ENCODE assay signal across 15 mouse cellular contexts in genomic region chr3:30004888-30005405, GRCm38 (mm10).
DNase-seq lines count a peak whose midpoint lies in the region; ATAC-seq and TF ChIP-seq lines count a peak whose summit lies in the region.
"Had no signal": no experiment of that assay in that cellular context is flagged by ENCODE, and none has a peak within 500 bp of the region (broad histone marks: within the 10 kb centered on the region; RNA-seq: fewer than 3 reads in every experiment).

No protein-coding gene starts in this region.

- peak overlapping the region; percentile 28 for H3K4me3 ChIP-seq in heart, adult 2 months
- no peak overlapping the region for H3K4me3 ChIP-seq in limb, embryonic 11.5 days (ENCODE audit: low read depth, low read length)
- H3K4me3 ChIP-seq in limb, embryonic 10.5 days, result no peak overlapping the region; the same call in 1 of the 2 replicates
- peak overlapping the region; percentile 2; the same call in 1 of the 2 replicates for H3K4me3 ChIP-seq in limb, embryonic 12.5 days (replicated peaks)
- H3K4me3 ChIP-seq: erythroblast, embryonic 14.5 days; myocyte had no signal

- H3K27ac ChIP-seq in heart, adult 2 months, result peak overlapping the region; percentile 65
- H3K27ac ChIP-seq in limb, embryonic 11.5 days (replicated peaks; ENCODE audit: low read depth, low read length), result no peak overlapping the region
- no peak overlapping the region for H3K27ac ChIP-seq in limb, embryonic 10.5 days
- H3K27ac ChIP-seq in limb, embryonic 12.5 days, result peak overlapping the region; percentile 64

- TF ChIP-seq CTCF in heart, adult 2 months (IDR thresholded peaks at IDR 0.05), result no peak
- TF ChIP-seq CTCF in brain, embryonic 14.5 days (IDR thresholded peaks at IDR 0.05; ENCODE audit: borderline replicate concordance, extremely low read depth, insufficient read depth, insufficient read length), result no peak

- no peaks in the 10 kb centered on the region; the same call in 1 of the 2 replicates for H3K79me2 ChIP-seq in heart, adult 2 months (replicated peaks; ENCODE audit: control insufficient read depth, insufficient read depth, low read length)

- ATAC-seq in limb, embryonic 11.5 days (ENCODE audit: insufficient number of reproducible peaks, low FRiP score, low TSS enrichment, low read depth), result no peak
- no peak for ATAC-seq in limb, embryonic 12.5 days (ENCODE audit: insufficient number of reproducible peaks, insufficient read depth, low FRiP score, low TSS enrichment, low read depth)
- ATAC-seq: intestine, embryonic 16.5 days; liver, postnatal 0 days had no signal

- no peaks in the 10 kb centered on the region for H3K27me3 ChIP-seq in heart, adult 2 months (ENCODE audit: control insufficient read depth, insufficient read depth, low read length)
- H3K27me3 ChIP-seq in limb, embryonic 11.5 days (ENCODE audit: control insufficient read depth, insufficient read depth, low read length), result no peaks in the 10 kb centered on the region
- no peaks in the 10 kb centered on the region for H3K27me3 ChIP-seq in limb, embryonic 10.5 days (ENCODE audit: low read depth, poor library complexity, severe bottlenecking)
- no peaks in the 10 kb centered on the region for H3K27me3 ChIP-seq in limb, embryonic 12.5 days

- no peak for TF ChIP-seq EP300 in heart, adult 2 months (IDR thresholded peaks at IDR 0.05; ENCODE audit: insufficient read depth, low read depth, low read length)

- no peaks in the 10 kb centered on the region for H3K9me3 ChIP-seq in limb, embryonic 11.5 days (ENCODE audit: control insufficient read depth, low read length)
- no peaks in the 10 kb centered on the region for H3K9me3 ChIP-seq in limb, embryonic 10.5 days (replicated peaks)
- no peaks in the 10 kb centered on the region for H3K9me3 ChIP-seq in limb, embryonic 12.5 days

- H3K9ac ChIP-seq in heart, adult 2 months (ENCODE audit: low read depth, low read length), result no peak overlapping the region; the same call in 1 of the 2 replicates
- no peak overlapping the region for H3K9ac ChIP-seq in limb, embryonic 11.5 days (ENCODE audit: low read length)
- H3K9ac ChIP-seq in limb, embryonic 12.5 days (replicated peaks), result 0 out of 2 replicates have a peak overlapping the region, but pooled peaks have one; percentile 37
- H3K9ac ChIP-seq: liver, postnatal 0 days had no signal

- WGBS in heart, adult 2 months, result 35% methylated on average over 8 of the region's 8 CpGs
- WGBS in limb, embryonic 11.5 days, result 51% methylated on average over 8 of the region's 8 CpGs
- WGBS in limb, embryonic 10.5 days, result 81% methylated on average over 8 of the region's 8 CpGs
- 36% methylated on average over 8 of the region's 8 CpGs for WGBS in limb, embryonic 12.5 days

- H3K4me2 ChIP-seq in limb, embryonic 11.5 days (ENCODE audit: low read depth, severe bottlenecking), result peak overlapping the region; percentile 1; the same call in 1 of the 2 replicates
- H3K4me2 ChIP-seq in limb, embryonic 12.5 days, result peak overlapping the region; percentile 58

- TF ChIP-seq POLR2A in heart, adult 2 months (IDR thresholded peaks at IDR 0.05; ENCODE audit: insufficient read depth, low read depth, low read length), result no peak
- no peak for TF ChIP-seq POLR2A in brain, embryonic 14.5 days (IDR thresholded peaks at IDR 0.05; ENCODE audit: borderline replicate concordance, extremely low read depth, insufficient read depth, insufficient read length, poor library complexity, severe bottlenecking)

- no peak for DNase-seq in heart, adult 2 months
- no peak for DNase-seq in heart, adult 8-10 months (ENCODE audit: low spot score)
- peak; percentile 20 for DNase-seq in limb, embryonic 11.5 days (ENCODE audit: low spot score)
- DNase-seq in limb, embryonic 10.5 days (ENCODE audit: low spot score), result no peak
- peak; percentile 46 for DNase-seq in brain, embryonic 14.5 days (ENCODE audit: low read depth)
- no peak for DNase-seq in left cerebral cortex, postnatal 4 days
- DNase-seq in gastrocnemius, postnatal 36 days, result no peak
- DNase-seq: gastrocnemius, postnatal 25 days; liver, postnatal 0 days; spleen, adult 18-20 months; thymus, adult 2 months had no signal

- peaks cover 8% of the 10 kb centered on the region for H3K4me1 ChIP-seq in heart, adult 2 months (ENCODE audit: control insufficient read depth, insufficient read depth, low read length)
- H3K4me1 ChIP-seq in limb, embryonic 11.5 days (ENCODE audit: control insufficient read depth, insufficient read depth, low read length), result peaks cover 12% of the 10 kb centered on the region
- H3K4me1 ChIP-seq in limb, embryonic 10.5 days, result peaks cover 38% of the 10 kb centered on the region
- peaks cover 61% of the 10 kb centered on the region for H3K4me1 ChIP-seq in limb, embryonic 12.5 days (replicated peaks)

- intact Hi-C loops in heart, adult 2 months (cut with DNase I), result no loop called here
- intact Hi-C loops in left cerebral cortex, postnatal 4 days (cut with DNase I), result no loop called here
- intact Hi-C loops in gastrocnemius, postnatal 36 days (cut with DNase I), result no loop called here

- peaks cover 25% of the 10 kb centered on the region for H3K36me3 ChIP-seq in heart, adult 2 months (ENCODE audit: control insufficient read depth, insufficient read depth, low read length)
- no peaks in the 10 kb centered on the region; the same call in 1 of the 2 replicates for H3K36me3 ChIP-seq in limb, embryonic 11.5 days (ENCODE audit: control insufficient read depth, insufficient read depth, low read length)
- H3K36me3 ChIP-seq in limb, embryonic 10.5 days, result peaks cover 84% of the 10 kb centered on the region
- peaks cover 15% of the 10 kb centered on the region for H3K36me3 ChIP-seq in limb, embryonic 12.5 days

Comparison
In these comparisons a context has a peak if more than half of its experiments do, and no peak if none do; other contexts are left out.
1. DNase-seq: peak in limb, embryonic 11.5 days (single experiment) and brain, embryonic 14.5 days (single experiment); none in heart, adult 2 months (0 of 2), heart, adult 8-10 months (single experiment), limb, embryonic 10.5 days (single experiment), left cerebral cortex, postnatal 4 days (single experiment) and gastrocnemius, postnatal 36 days (0 of 2).
2. H3K27ac ChIP-seq: peak in heart, adult 2 months (single experiment) and limb, embryonic 12.5 days (single experiment); none in limb, embryonic 11.5 days (single experiment) and limb, embryonic 10.5 days (single experiment).
3. H3K4me3 ChIP-seq: peak in heart, adult 2 months (single experiment) and limb, embryonic 12.5 days (single experiment); none in limb, embryonic 11.5 days (single experiment) and limb, embryonic 10.5 days (single experiment).